Mouse (Mus musculus) spleen, adult 12 weeks (tissue): ENCODE results near the gene Pou3f3.

Experiments
- DNase-seq: peaks from one replicate; pipeline ENCODE4 v3.0.0; 2022; ENCODE audit warnings: low spot score

The Pou3f3 gene

GRCm38 (mm10) chr1:42694665-42695577 is 647 bp upstream of the Pou3f3 start:
- DNase-seq: no peak

GRCm38 (mm10) chr1:42696371-42697031 is 933 bp downstream of the Pou3f3 start:
- no peak for DNase-seq

- DNase-seq: no peak
Observed at GRCm38 (mm10) chr1:42697321-42697755, 1.8 kb downstream of the Pou3f3 start.

GRCm38 (mm10) chr1:42697756-42698583 is 2.4 kb downstream of the Pou3f3 start:
- no peak for DNase-seq

- no peak for DNase-seq
Observed at GRCm38 (mm10) chr1:42698584-42699333, 3.2 kb downstream of the Pou3f3 start.

- DNase-seq: no peak
Observed at GRCm38 (mm10) chr1:42699471-42699871, 3.9 kb downstream of the Pou3f3 start.

- no peak for DNase-seq
Observed at GRCm38 (mm10) chr1:42700171-42700570, 4.6 kb downstream of the Pou3f3 start.

GRCm38 (mm10) chr1:42700815-42701214 is 5.2 kb downstream of the Pou3f3 start:
- DNase-seq: no peak

GRCm38 (mm10) chr1:42701833-42702611 is 6.5 kb downstream of the Pou3f3 start:
- DNase-seq: no peak

GRCm38 (mm10) chr1:42702984-42703383 is 7.4 kb downstream of the Pou3f3 start:
- DNase-seq: no peak

GRCm38 (mm10) chr1:42703424-42703823 is 7.9 kb downstream of the Pou3f3 start:
- no peak for DNase-seq

GRCm38 (mm10) chr1:42703851-42704613 is 8.5 kb downstream of the Pou3f3 start:
- no peak for DNase-seq

- DNase-seq: no peak
Observed at GRCm38 (mm10) chr1:42704981-42705810, 9.6 kb downstream of the Pou3f3 start.

GRCm38 (mm10) chr1:42705811-42706160 is 10.2 kb downstream of the Pou3f3 start:
- no peak for DNase-seq

GRCm38 (mm10) chr1:42707196-42707595 is 11.6 kb downstream of the Pou3f3 start:
- DNase-seq: no peak

- no peak for DNase-seq
Observed at GRCm38 (mm10) chr1:42707611-42708130, 12.1 kb downstream of the Pou3f3 start.

GRCm38 (mm10) chr1:42709024-42709423 is 13.5 kb downstream of the Pou3f3 start:
- no peak for DNase-seq

GRCm38 (mm10) chr1:42709431-42710160 is 14.0 kb downstream of the Pou3f3 start:
- DNase-seq: no peak
